Mouse (Mus musculus) MN1 (cell line): ENCODE results near the gene Crhbp.

ENCODE experiments used
- DNase-seq: peaks from one replicate; pipeline ENCODE4 v3.0.0-alpha.2; 2016; ENCODE audit warnings: low spot score

Crhbp gene

DNA sequence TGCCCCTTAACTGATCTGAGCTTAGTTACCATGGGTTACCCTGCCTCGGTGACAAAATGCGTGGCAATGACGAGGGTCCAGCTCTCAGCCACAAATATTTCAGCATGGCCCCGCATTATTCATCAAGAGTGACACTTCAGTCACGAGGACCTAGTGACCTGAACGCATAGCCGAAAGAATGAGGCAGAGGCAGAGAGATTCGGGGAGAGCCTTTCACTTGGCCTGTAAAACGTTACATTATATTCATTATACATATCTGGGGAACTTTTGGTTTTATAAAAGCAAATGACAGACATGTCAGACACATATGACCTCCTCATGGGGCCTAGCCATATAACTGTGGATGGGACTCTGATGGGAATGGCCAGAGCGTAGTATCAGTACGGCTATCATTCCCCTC is at the start of gene Crhbp:
Gene Crhbp, minus strand, starts transcription at position 101 of the 400 bp plus-strand sequence.
- DNase-seq, result no peak

DNA sequence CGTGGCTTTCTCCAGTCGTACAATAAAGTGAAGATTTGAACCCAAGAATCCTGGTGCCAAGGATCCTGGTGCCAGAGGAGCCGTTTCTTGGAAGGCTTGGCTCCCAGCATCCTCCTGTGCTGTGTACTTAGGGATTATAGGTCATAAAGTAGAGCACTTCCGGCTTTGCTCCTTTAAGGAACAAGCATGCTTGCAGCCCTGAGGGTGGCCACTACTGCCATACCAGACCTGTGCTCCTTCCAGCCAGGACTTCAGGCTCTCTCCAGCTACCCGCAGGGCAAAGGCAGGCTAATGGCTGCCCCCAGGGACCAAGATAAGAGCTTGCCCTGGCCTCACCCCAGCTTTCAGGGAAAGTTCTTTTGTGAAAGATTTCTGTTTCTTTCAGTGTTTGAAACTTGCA is 48.6 kb upstream of the Crhbp start:
- DNase-seq, result no peak

GRCm38 (mm10) chr13:95491327-95491726 is 46.6 kb upstream of the Crhbp start:
- no peak for DNase-seq

DNA sequence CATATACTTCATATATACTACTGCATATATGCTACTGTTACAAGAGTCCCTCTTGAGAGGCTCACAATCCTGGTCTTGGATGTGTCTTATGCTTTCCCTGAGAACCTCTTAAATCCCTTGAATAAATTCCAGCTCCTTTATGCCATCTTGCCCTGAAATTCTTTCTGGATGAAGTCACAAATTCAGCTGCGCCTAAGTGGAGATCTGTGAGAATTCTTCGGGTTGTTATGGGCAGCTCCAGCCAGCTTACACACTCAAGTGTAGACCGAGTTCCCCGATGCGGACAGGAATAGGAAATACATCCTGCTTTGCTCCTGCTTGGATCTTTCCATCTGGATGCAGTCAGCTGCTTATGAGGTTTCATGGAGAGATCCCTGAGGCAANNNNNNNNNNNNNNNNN is 39.9 kb upstream of the Crhbp start:
- DNase-seq, result no peak

DNA sequence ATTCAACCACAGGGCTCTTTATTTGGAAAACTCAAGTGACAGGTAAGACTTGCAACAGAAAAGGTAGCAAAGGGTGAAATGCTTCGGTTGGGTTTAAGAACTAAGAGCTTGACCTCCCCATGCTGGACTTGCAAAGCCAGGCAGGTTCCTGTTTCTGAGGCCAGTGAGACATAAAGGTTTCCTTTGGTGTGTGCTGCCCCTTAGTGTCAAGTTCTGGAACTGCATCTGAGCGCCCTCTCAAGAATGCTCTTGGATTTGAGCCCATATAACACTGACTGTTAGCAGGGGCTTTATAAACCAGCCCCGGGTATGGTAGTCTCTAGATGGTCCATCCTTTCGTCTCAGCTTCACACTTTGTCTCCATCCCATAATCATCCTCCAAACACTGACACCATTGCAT is 36.7 kb upstream of the Crhbp start:
- DNase-seq, result peak; percentile 67

GRCm38 (mm10) chr13:95478671-95479413 is 34.1 kb upstream of the Crhbp start, which contains the start of gene S100z:
Gene S100z, minus strand, starts transcription at chr13:95478721.
- no peak for DNase-seq

GRCm38 (mm10) chr13:95477173-95477572 is 32.4 kb upstream of the Crhbp start:
- no peak for DNase-seq

- no peak for DNase-seq
Measured at GRCm38 (mm10) chr13:95475124-95475523, 30.4 kb upstream of the Crhbp start.

DNA sequence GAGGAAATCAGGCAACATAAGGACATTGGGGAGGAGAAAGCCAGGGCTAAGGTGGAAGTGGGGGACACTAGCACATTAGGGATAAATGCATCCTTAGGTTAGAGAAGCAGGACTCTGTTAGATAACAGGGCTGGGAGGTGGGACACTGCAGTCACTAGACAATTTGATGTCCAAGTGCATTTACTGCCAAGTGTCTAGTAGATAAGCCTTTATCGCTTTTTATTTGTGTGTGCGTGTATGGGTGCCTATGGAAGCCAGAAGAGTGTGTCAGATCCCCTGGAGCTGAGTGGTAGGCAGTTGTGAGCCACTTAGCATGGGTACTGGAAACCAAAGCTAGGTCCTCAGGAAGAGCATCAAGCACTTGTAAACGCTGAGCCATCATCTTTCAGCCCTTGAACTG is 29.6 kb upstream of the Crhbp start:
- no peak for DNase-seq

- no peak for DNase-seq
Measured at GRCm38 (mm10) chr13:95470970-95471369, 26.2 kb upstream of the Crhbp start.

DNA sequence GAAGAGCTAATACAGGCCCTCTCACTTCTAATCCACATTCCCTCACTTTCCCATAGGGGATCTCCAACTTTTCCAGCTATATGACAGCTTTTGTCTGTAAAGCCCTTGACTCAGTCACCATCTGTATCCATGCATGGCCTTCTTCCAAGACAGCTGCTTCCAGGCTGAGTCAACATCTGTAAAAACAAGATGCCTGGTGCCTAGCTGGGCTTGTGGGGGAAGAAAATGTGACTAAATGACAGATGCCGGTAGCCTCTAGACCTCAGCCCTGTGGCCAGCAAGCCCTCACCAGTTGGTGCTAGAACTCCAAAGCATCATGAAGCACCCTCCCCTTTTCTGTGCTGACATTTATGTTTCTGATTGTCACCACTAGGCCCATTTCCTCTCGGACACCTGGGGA is 6.8 kb upstream of the Crhbp start:
- DNase-seq, result no peak

GRCm38 (mm10) chr13:95450636-95451210 is 6.0 kb upstream of the Crhbp start:
- DNase-seq, result no peak

DNA sequence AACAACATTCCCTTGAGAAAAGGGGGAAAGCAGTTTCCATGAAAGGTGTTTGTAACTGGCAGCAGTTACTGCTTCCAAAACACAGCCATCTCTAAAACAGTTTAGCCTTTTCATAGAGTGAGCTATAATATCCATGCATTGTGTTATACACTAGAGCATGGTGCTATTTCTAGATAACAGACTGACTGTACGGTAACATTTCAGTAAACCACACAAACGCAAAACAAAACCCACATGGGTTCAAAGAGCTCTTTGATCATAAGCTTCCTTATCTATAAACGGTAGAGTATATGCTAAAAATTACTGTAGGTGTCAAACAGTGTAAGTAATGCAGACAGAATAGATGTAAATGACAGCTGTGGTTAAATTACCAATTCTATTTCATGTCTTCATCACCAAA is 5.0 kb upstream of the Crhbp start:
- DNase-seq, result no peak

DNA sequence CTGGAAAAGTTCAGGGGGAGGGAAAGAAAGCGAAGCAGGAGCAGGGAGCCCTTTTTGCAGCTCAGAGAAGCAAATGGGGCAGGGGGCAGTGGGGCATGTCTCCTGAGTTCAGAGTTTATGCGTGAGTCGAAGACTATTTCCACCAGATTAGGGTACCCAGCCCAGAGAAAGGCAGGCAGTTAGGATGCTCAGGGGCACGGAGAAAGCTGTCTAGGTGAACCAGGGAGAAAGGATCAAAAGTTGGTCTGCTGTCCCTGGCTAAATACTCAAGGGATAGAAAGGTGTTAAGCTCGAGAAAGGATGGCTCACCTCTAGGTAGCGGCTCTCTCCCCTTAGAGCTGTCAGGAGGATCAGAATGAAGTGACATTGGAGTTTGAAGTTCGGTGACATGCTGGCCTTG is 433 bp downstream of the Crhbp start:
- no peak for DNase-seq

DNA sequence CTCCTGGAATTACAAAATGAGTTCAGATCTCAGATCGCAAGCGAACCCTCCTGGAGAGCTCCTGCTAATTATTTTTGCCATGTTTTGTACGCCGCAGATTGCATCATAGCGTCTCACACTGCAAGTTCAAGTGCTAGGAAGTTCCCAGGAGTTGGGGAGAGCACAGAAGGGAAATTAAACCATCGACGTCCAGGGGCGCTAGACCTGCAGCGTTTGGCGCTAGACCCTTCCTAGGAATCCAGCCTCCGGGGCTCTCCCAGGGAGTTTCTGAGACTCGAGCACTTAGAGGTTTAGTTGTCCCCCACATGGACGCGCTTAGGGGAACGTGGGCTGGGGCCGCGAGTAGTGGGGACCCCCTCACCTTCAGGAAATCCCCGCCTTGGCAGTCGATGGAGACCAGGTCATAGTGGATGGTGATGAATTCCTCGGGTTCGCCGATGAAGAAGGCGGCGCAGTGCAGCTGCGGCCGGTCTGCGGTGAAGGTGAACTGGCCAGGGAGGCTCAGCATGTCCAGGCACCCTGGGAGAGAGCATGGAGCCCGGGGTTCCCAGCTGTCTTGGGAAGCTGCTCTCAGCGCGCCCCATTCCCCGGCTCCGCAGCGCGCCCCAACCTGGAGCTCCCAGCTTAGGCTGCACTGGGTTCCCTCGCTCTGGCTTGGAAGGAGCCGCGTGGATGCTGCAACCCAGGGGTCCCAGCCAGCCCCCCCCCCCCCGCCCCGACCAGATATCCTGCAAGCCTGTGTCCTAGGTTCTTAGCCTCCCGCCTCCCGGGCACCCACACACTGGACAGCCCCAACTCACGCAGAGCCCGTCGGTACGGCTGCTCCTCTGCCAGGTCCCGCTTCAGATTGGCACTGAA is 1.1 kb downstream of the Crhbp start:
- DNase-seq, result no peak

- no peak for DNase-seq
Measured at GRCm38 (mm10) chr13:95442901-95443300, 1.8 kb downstream of the Crhbp start.

GRCm38 (mm10) chr13:95439569-95439968 is 5.2 kb downstream of the Crhbp start:
- no peak for DNase-seq

DNA sequence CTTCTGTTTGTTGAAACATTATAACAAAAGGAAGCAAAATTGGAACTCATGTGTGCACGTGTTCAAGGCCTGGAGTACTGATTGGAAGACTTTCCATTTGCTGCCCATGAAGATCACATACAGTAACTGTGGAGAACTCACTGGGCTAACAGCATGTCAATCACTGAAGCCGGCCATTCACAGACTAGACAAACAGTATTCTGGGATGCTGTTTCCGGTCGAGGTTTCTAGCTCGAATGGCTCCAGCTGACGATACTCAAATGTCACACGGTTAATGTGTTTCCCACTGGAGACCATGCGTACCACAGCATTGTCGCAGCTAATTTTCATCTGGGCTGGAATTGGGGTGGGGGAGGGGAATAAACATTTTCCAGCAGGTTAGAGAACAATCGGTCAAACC is 13.0 kb downstream of the Crhbp start:
- DNase-seq, result no peak

GRCm38 (mm10) chr13:95427499-95427898 is 17.2 kb downstream of the Crhbp start:
- no peak for DNase-seq

DNA sequence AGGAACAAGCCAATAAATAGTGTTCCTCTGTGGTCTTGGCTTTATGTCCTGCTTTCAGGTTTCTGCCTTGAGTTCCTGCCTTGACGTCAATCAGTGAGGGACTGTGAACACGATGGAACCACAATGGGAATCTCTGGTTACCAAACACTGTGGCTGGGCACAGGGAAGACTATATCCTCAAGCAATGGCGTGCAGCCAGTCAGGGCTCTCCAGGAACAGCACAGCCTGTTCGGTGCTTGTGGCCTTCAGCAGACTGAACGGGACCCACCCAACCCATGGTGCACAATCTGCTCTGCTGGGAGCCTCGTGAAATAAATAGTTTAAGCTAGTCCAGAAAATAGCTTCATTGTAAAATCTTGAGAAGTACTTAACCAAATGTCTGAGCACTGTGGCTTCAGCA is 18.3 kb downstream of the Crhbp start:
- no peak for DNase-seq

- no peak for DNase-seq
Measured at GRCm38 (mm10) chr13:95425484-95425883, 19.2 kb downstream of the Crhbp start.

DNA sequence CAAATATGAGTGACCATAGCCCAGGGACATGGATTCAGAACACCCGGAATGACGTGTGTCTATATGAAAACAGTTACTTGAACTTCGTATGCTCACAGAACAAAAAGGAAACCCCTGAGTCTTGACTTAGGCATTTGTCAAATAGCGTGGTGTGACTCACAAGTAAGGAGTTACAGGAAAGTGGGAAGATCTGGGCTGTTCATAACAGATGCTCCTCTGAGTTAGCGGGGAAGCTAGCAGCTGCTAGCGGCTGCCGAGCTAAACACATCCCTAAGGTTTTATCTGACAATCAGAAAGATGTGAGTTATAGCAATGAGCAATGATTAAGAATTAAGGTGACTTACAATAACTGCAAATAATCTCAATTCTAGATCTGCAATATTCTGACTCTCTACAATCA is 19.8 kb downstream of the Crhbp start:
- no peak for DNase-seq

DNA sequence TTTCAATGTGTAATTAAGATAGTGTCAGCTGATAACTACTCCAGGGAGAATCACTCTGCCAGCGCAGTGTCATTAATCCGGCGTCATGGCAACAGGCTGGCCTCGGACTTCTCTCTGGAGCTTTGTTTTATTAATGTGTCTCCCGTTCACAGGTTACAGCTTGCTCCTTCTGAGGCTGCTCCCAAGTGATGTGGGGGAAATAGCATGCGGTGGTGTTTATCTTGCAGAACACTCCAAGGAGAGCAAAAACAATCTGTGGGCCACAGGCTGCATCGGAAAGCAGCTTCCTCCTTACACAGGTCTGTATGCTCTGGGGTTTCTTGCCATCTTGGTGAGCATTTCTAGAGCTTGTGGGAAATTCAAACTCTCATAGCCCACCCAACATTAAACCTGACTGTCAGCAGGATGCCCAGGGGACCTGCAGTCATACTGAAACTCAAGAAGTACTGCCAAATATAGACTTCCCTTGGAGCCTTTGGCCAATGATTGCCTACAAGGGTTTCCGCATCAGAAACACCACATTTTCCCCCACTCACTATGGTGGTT is 25.4 kb downstream of the Crhbp start:
- no peak for DNase-seq
